Comparison of ENCODE assay signal across 12 mouse cellular contexts in genomic region chr3:79947736-79948135, GRCm38 (mm10).
DNase-seq lines count a peak whose midpoint lies in the region; ATAC-seq lines count a peak whose summit lies in the region.
"Had no signal": no experiment of that assay in that cellular context is flagged by ENCODE, and none has a peak within 500 bp of the region (broad histone marks: within the 10 kb centered on the region; RNA-seq: fewer than 3 reads in every experiment).

No protein-coding gene starts in this region.

- H3K4me2 ChIP-seq in embryonic facial prominence, embryonic 14.5 days (ENCODE audit: low read depth, low read length) = no peak overlapping the region

- H3K36me3 ChIP-seq in embryonic facial prominence, embryonic 14.5 days (ENCODE audit: control insufficient read depth, insufficient read depth, low read length) = no peaks in the 10 kb centered on the region
- no peaks in the 10 kb centered on the region for H3K36me3 ChIP-seq in embryonic facial prominence, embryonic 10.5 days (replicated peaks)

- H3K27ac ChIP-seq in embryonic facial prominence, embryonic 14.5 days (replicated peaks; ENCODE audit: low read depth, low read length) = no peak overlapping the region
- H3K27ac ChIP-seq in embryonic facial prominence, embryonic 10.5 days (replicated peaks) = no peak overlapping the region
- H3K27ac ChIP-seq: left cerebral cortex, adult 2 months had no signal

- no peaks in the 10 kb centered on the region for H3K9me3 ChIP-seq in embryonic facial prominence, embryonic 14.5 days (ENCODE audit: control insufficient read depth, low read length)
- H3K9me3 ChIP-seq in embryonic facial prominence, embryonic 10.5 days = no peaks in the 10 kb centered on the region

- no peaks in the 10 kb centered on the region for H3K27me3 ChIP-seq in embryonic facial prominence, embryonic 14.5 days (replicated peaks; ENCODE audit: control insufficient read depth, insufficient read depth, low read length)
- H3K27me3 ChIP-seq in embryonic facial prominence, embryonic 10.5 days (replicated peaks; ENCODE audit: low read depth, poor library complexity, severe bottlenecking) = no peaks in the 10 kb centered on the region

- no peak overlapping the region for H3K4me3 ChIP-seq in embryonic facial prominence, embryonic 14.5 days (ENCODE audit: low read depth, low read length)
- H3K4me3 ChIP-seq in embryonic facial prominence, embryonic 10.5 days = no peak overlapping the region
- H3K4me3 ChIP-seq: left cerebral cortex, adult 2 months had no signal

- peak; percentile 59 for DNase-seq in embryonic facial prominence, embryonic 14.5 days (ENCODE audit: low spot score)
- DNase-seq in embryonic facial prominence, embryonic 10.5 days (ENCODE audit: low spot score) = no peak
- peak; percentile 79 to 86 for DNase-seq in heart, adult 18-20 months
- peak; percentile 5 for DNase-seq in kidney, adult 18-20 months
- DNase-seq in lung, postnatal 36 days = peak; percentile 72
- no peak for DNase-seq in cerebellum, adult 9-10 months
- no peak for DNase-seq in adrenal gland, postnatal 25 days
- DNase-seq in right cerebral cortex, postnatal 36 days (ENCODE audit: low spot score in 2 of 2) = no peak
- DNase-seq: B cell, adult 2 months; cerebellum, adult 2 months; forebrain, postnatal 0 days had no signal

- no peak for ATAC-seq in embryonic facial prominence, embryonic 14.5 days (ENCODE audit: low read depth)
- ATAC-seq: forebrain, postnatal 0 days had no signal

- H3K9ac ChIP-seq in embryonic facial prominence, embryonic 14.5 days (ENCODE audit: low read depth, low read length) = no peak overlapping the region
- H3K9ac ChIP-seq: forebrain, postnatal 0 days had no signal

- 57% methylated on average over 1 of the region's 1 CpGs for WGBS in embryonic facial prominence, embryonic 14.5 days
- 67% methylated on average over 1 of the region's 1 CpGs for WGBS in embryonic facial prominence, embryonic 10.5 days

- H3K4me1 ChIP-seq in embryonic facial prominence, embryonic 14.5 days (ENCODE audit: control insufficient read depth, insufficient read depth, low read length) = no peaks in the 10 kb centered on the region
- no peaks in the 10 kb centered on the region for H3K4me1 ChIP-seq in embryonic facial prominence, embryonic 10.5 days

Comparison
In these comparisons a context has a peak if more than half of its experiments do, and no peak if none do; other contexts are left out.
1. DNase-seq: peak in embryonic facial prominence, embryonic 14.5 days (single experiment), heart, adult 18-20 months (2 of 2), kidney, adult 18-20 months (single experiment) and lung, postnatal 36 days (single experiment); none in embryonic facial prominence, embryonic 10.5 days (single experiment), cerebellum, adult 9-10 months (single experiment), adrenal gland, postnatal 25 days (single experiment) and right cerebral cortex, postnatal 36 days (0 of 2).